Mouse (Mus musculus): Measurements from ENCODE around the gene Letmd1. TPM values are rescaled to one million over a fixed set of nuclear protein-coding genes. Genes with fewer than 3 reads are reported as not detected.
A peak's percentile ranks its signal among the peaks of the same experiment; 100 is the strongest.
"Not testable (repeated sequence)": the region's sequence is repeated elsewhere in the genome, so short reads cannot be mapped to it uniquely, and the experiment has no call there.

The Letmd1 gene
- polyA plus RNA-seq (2015; fragmentation: Nextera tagmentation; extraction: Ambion mirVana) = 11.6 and 16.4 TPM in 2 replicates

- Histone ChIP-seq H3K9me3 (replicated peaks) (no peaks in the 10 kb centered on the region), H3K36me3 (peaks cover 23% of the 10 kb centered on the region), H3K27me3 (no peaks in the 10 kb centered on the region), H3K4me3 (peak within 1 kb of the TSS; percentile 84), H3K27ac (peak within 1 kb of the TSS; percentile 90), H3K4me1 (replicated peaks) (peaks cover 23% of the 10 kb centered on the region), H3K4me2 (peak within 1 kb of the TSS; percentile 83), H3K9ac (peak within 1 kb of the TSS; percentile 84)
- ATAC-seq (replicated peaks; ENCODE audit: insufficient number of reproducible peaks, insufficient read depth, low FRiP score, low read depth) = peak; percentile 94
- WGBS = 2% methylated on average over 84 of the region's 84 CpGs
Measured at GRCm38 (mm10) chr15:100468295-100469188, at the start of gene Letmd1. Letmd1 (plus strand) TSS chr15:100469023.

DNA sequence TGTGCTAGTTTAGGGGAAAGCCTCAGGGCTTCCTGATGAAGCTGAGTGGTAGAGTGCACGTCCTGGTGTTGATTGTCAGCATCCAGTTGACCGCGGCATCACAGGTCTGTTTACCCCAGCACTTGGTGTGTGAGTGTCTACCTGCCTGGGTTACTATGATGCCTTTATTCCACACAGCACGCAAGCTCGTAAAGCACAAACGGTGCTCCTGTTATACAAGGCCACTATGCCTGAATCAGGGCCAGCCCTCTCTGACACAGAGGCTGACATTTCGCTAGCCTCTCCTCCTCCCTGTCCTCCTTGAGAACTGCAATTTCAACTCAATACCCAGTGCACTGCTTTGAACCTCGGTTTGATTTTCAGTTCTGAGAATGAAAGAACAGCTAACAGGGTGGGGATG is 49.5 kb upstream of the Letmd1 start:
- Histone ChIP-seq H3K27me3 (peaks cover under 1% of the 10 kb centered on the region; the same call in 1 of the 2 replicates), H3K4me2 (0 out of 2 replicates have a peak overlapping the region, but pooled peaks have one; percentile 1), H3K4me1 (replicated peaks) (peaks cover 49% of the 10 kb centered on the region), H3K27ac (peak overlapping the region; percentile 33; the same call in 1 of the 2 replicates), H3K9ac (0 out of 2 replicates have a peak overlapping the region, but pooled peaks have one; percentile 9), H3K4me3 (no peak overlapping the region), H3K36me3 (no peaks in the 10 kb centered on the region), H3K9me3 (replicated peaks) (no peaks in the 10 kb centered on the region)
- 65% methylated on average over 8 of the region's 8 CpGs for WGBS
- no peak for ATAC-seq (replicated peaks; ENCODE audit: insufficient number of reproducible peaks, insufficient read depth, low FRiP score, low read depth)

DNA sequence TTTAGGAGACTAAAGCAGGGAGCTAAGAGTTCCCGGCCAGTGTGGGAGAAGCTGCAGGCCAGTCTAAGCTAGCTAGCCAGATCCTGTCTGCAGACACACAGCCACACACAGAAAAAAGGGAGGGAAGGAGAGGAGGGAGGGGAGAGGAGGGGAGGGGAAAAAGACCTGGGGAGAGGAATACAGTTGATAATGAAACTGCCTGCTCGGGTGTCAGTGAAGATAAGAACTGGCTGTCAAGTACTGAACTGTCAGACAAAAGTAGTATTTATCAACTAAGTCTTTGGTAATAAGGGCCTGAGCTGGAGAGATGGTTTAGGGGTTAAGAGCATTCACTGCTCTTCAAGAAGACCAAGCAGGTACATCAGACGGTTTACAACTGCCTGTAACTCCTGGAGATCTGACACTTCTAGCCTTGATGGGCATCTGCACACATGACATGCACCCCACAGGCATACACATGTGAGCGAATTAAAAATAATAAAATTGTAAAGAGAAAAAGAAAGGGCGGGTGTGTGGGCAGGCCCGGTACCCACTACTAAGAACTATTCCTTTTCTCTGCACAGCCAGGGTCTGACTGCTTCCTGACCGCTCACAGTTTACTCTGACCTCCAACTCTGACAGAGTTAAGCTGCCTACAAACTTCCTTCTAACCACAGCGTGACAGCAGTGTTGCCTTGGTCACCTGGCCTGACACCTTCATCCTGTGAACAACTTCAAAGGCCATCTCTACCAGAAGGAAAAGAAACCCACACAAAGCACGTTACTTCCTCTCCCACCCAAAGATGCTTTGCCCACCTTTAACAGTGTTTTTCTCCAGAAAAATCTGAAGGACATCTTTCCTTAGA is 48.7 kb upstream of the Letmd1 start:
- H3K4me1 ChIP-seq (replicated peaks) = peaks cover 47% of the 10 kb centered on the region
- 0 out of 2 replicates have a peak overlapping the region, but pooled peaks have one; percentile 9 for H3K9ac ChIP-seq
- WGBS = 45% methylated on average over 9 of the region's 9 CpGs
- ATAC-seq (replicated peaks; ENCODE audit: insufficient number of reproducible peaks, insufficient read depth, low FRiP score, low read depth) = no peak
- H3K4me2 ChIP-seq = 0 out of 2 replicates have a peak overlapping the region, but pooled peaks have one; percentile 1
- no peaks in the 10 kb centered on the region for H3K9me3 ChIP-seq (replicated peaks)
- H3K27me3 ChIP-seq = peaks cover 9% of the 10 kb centered on the region
- peak overlapping the region; percentile 33; the same call in 1 of the 2 replicates for H3K27ac ChIP-seq
- H3K36me3 ChIP-seq = no peaks in the 10 kb centered on the region
- no peak overlapping the region for H3K4me3 ChIP-seq

- Histone ChIP-seq H3K9me3 (replicated peaks) (no peaks in the 10 kb centered on the region), H3K27ac (no peak overlapping the region), H3K4me2 (peak overlapping the region; percentile 97), H3K27me3 (peaks cover 18% of the 10 kb centered on the region), H3K4me3 (peak overlapping the region; percentile 72), H3K36me3 (no peaks in the 10 kb centered on the region), H3K4me1 (replicated peaks) (peaks cover 39% of the 10 kb centered on the region), H3K9ac (no peak overlapping the region)
- 27% methylated on average over 8 of the region's 8 CpGs for whole genome bisulfite sequencing
- ATAC-seq (replicated peaks; ENCODE audit: insufficient number of reproducible peaks, insufficient read depth, low FRiP score, low read depth) = no peak
Measured at GRCm38 (mm10) chr15:100421059-100421757, 47.6 kb upstream of the Letmd1 start.

DNA sequence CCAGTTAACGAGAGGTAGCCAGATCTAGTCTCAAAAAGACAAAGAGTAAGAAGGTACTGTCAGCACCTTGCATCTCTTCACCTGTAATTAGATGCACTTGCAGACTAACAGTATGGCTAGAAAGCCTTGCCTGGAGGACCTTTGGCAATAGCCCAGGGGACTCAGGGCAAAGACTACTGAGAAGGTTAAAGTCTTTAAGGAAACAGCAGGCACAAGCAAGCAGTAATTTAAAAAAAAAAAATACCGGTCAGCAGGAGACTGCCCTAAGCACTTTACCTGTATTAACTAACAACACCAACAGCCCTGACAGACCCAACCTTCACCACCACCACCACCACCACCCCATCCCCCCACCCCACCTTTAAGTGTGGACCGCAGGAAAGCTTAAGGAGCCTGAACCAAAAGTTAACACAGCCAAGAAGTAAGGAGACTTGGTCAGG is 47.0 kb upstream of the Letmd1 start, which contains the start of gene Gm5475:
Gene Gm5475 (plus strand): TSS at position 390 of the 440 bp plus-strand sequence.
- WGBS = 31% methylated on average over 3 of the region's 3 CpGs
- peaks cover 18% of the 10 kb centered on the region for H3K27me3 ChIP-seq
- not testable (repeated sequence) for ATAC-seq (replicated peaks; ENCODE audit: insufficient number of reproducible peaks, insufficient read depth, low FRiP score, low read depth)

DNA sequence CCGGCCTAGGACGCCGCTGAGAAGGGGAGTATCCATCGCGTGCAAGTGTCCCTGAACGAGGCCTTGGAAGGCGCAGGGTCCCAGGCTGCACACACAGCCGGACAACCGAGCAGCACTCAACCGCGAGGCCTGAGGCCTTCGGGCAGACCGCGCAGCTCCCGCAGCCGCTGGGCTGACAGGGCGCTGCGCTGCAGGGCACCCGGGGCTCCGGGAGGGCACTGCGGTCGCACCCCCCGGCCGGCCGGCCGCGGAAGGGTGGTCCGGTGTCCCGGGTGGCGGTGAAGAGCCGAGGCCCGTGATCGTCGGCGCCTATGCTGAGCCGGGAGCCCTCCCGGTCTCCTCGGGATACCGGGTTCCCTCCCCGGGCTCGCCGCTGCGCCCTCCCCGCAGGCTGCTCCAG is 46.3 kb upstream of the Letmd1 start:
- no peaks in the 10 kb centered on the region for H3K9me3 ChIP-seq (replicated peaks)
- peak overlapping the region; percentile 83 for H3K9ac ChIP-seq
- WGBS = 0% methylated on average over 44 of the region's 44 CpGs
- peak; percentile 68 for ATAC-seq (replicated peaks; ENCODE audit: insufficient number of reproducible peaks, insufficient read depth, low FRiP score, low read depth)
- H3K4me1 ChIP-seq (replicated peaks) = peaks cover 39% of the 10 kb centered on the region
- H3K27me3 ChIP-seq = peaks cover 18% of the 10 kb centered on the region
- H3K27ac ChIP-seq = peak overlapping the region; percentile 43
- H3K4me2 ChIP-seq = peak overlapping the region; percentile 97
- H3K4me3 ChIP-seq = peak overlapping the region; percentile 72
- H3K36me3 ChIP-seq = no peaks in the 10 kb centered on the region

More for the DNA sequence above, 47.0 kb upstream of the Letmd1 start, which contains the start of gene Gm5475:
- H3K4me3 ChIP-seq = peak within 1 kb of the TSS; percentile 72
- H3K9ac ChIP-seq = peak within 1 kb of the TSS; percentile 83
- H3K27ac ChIP-seq = peak within 1 kb of the TSS; percentile 43
- peaks cover 39% of the 10 kb centered on the region for H3K4me1 ChIP-seq (replicated peaks)
- H3K36me3 ChIP-seq; H3K9me3 ChIP-seq (replicated peaks): not testable (repeated sequence)
- peak within 1 kb of the TSS; percentile 97 for H3K4me2 ChIP-seq

DNA sequence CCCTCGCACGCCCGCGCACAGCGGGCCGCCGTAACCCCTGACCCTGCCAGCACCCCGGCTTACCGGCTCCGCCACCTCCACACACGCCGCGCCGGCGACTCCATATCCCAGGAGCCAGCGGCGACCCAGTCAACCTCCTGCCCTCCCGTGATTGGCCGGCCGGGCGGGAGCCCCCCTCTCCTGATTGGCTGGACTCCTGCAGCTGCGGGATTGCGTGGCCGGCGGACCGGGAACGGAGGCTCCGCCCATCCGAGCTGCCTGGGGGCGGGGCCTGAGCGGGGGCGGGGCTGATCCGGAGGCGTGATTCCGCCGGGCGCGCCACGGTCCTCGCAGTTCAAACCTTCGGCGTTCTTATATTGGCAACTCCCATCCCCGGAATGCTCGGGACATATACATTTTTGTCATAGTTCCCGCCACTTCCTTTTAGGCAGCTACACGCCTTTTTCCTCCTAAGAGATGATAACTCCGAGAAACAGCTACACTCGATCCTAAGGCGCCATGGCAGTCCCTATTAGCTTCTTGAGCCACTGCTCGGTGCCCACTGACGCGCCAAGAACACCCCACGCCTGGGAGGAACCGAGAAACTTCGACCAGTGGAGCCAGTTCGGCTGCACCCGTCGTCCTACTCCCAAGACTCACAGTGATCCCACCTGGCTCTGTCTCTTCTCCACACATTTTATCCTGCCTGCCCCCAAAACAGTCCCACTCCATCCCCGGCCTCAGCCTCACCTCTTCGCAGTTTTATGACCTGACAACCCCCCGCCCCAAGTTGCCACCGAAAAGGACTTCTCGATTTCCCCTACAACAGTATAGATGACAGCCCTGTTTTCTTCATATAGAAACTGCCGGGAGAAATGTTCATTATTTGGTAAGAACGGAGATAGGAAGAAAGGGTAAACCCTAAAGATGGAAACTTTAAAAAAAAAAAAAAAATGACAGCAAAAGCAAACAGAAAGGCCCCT is 45.6 kb upstream of the Letmd1 start:
- peak; percentile 97 for ATAC-seq (replicated peaks; ENCODE audit: insufficient number of reproducible peaks, insufficient read depth, low FRiP score, low read depth)
- no peaks in the 10 kb centered on the region for H3K9me3 ChIP-seq (replicated peaks)
- H3K4me2 ChIP-seq = peak overlapping the region; percentile 97
- H3K27ac ChIP-seq = peak overlapping the region; percentile 43; the same call in 1 of the 2 replicates
- H3K4me1 ChIP-seq (replicated peaks) = peaks cover 35% of the 10 kb centered on the region
- no peaks in the 10 kb centered on the region for H3K36me3 ChIP-seq
- H3K9ac ChIP-seq = peak overlapping the region; percentile 83
- peak overlapping the region; percentile 72 for H3K4me3 ChIP-seq
- under 1% methylated on average over 65 of the region's 65 CpGs for WGBS
- H3K27me3 ChIP-seq = peaks cover 18% of the 10 kb centered on the region

DNA sequence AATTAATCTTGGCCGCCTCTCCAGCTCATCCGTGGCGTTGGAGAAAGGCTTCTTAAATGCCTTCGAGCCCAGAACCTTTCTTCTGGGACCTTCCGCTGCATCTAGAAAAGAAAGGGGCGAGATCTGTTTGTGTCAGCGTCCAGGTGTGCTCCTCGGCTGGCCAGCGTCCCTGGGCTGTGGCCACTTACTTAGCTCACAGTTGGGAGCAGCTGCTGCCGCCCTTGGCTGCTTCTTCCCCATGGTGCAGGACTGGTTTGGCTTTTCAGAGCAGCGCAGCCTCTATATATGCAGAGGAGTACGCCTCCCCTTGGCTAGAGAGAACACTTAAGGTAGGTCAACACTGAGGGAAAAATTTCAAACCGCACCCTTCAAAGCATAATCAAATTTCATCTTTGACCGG is 44.9 kb upstream of the Letmd1 start:
- no peak overlapping the region for H3K27ac ChIP-seq
- no peak for ATAC-seq (replicated peaks; ENCODE audit: insufficient number of reproducible peaks, insufficient read depth, low FRiP score, low read depth)
- peaks cover 18% of the 10 kb centered on the region for H3K27me3 ChIP-seq
- peak overlapping the region; percentile 72 for H3K4me3 ChIP-seq
- H3K9me3 ChIP-seq (replicated peaks) = no peaks in the 10 kb centered on the region
- no peaks in the 10 kb centered on the region for H3K36me3 ChIP-seq
- peak overlapping the region; percentile 51 for H3K9ac ChIP-seq
- WGBS = 9% methylated on average over 14 of the region's 14 CpGs
- H3K4me2 ChIP-seq = peak overlapping the region; percentile 97
- H3K4me1 ChIP-seq (replicated peaks) = peaks cover 38% of the 10 kb centered on the region

- Histone ChIP-seq H3K36me3 (no peaks in the 10 kb centered on the region), H3K4me3 (peak within 1 kb of the TSS; percentile 72), H3K4me2 (peak within 1 kb of the TSS; percentile 97), H3K9me3 (replicated peaks) (no peaks in the 10 kb centered on the region), H3K27me3 (peaks cover 18% of the 10 kb centered on the region), H3K4me1 (replicated peaks) (peaks cover 31% of the 10 kb centered on the region), H3K9ac (peak within 1 kb of the TSS; percentile 51), H3K27ac (no peak within 1 kb of the TSS)
- ATAC-seq (replicated peaks; ENCODE audit: insufficient number of reproducible peaks, insufficient read depth, low FRiP score, low read depth) = no peak
- 26% methylated on average over 17 of the region's 17 CpGs for WGBS
Measured at GRCm38 (mm10) chr15:100424396-100425122, 44.3 kb upstream of the Letmd1 start, which contains the start of gene Slc11a2. Slc11a2 (minus strand) TSS chr15:100425072.

Data from heart, embryonic 15.5 days (tissue).